Mouse (Mus musculus) thymus, postnatal 4 days (tissue): ENCODE measurements at regions not wholly inside any gene's neighbourhood (a gene's known extent, or its start where the extent isn't known, plus 50 kb on each side); places are given as distances from the start of the nearest gene placed in this dataset.

Experiments used
- DNase-seq: peaks from one replicate; pipeline ENCODE4 v3.0.0; 2021

DNA sequence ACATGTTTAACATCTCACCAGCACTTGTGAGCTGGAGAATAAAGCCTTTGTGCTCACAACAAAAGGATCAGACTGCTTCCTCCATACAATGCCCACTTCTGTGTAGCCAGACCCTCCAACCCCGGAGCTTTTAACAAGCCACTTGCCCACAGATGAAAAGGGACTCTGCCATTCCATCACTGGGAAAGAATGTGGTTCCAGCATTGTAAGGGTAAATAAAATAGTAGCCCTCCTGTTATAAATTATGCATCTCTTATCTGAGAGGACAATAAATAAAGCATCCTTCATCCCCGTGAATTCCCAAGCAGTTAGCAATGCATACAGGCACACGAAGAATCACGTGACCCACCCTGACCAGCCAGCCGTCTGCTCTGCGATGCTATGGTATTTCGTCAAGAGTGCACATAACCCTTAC, 247.7 kb upstream of the Id4 start:
- no peak for DNase-seq

DNA sequence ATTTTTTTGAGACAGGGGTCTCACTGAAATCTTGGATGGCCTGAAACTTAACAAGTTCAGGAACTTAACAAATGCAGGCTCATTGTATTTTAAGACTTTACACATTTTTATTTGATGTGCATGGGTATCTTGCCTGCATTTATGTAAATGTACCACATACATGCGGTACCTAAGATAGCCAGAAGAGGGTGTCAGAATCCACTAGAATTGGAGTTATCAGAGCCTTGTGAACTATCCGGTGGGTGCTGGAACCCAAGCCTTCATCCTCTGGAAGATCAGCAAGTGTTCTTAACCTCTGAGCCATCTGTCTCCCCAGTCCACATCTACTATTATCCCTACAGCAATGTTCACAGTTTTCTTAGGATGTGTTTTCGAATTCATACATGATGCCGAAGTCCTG, 245.7 kb upstream of the Id4 start:
- DNase-seq = no peak

DNA sequence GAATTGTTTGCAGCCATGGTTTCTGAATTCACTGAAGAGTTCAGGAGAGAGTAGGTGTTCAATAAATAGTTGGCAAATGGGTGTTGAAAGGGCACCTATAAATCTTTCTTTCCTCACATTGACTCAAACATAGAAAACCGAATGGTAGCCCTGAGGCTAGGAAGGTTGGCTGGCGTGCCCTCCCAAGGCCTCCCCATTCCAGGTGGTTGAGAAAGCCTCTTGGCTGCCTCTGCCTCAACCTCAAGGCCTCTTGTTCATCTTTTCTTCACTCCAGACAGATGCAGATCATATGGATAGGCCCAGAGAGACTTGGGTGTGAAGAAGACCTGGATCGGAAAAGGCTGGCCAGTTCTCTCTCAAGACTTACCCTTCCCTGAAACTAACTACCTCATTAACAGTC, 245.0 kb upstream of the Id4 start:
- DNase-seq = no peak

DNA sequence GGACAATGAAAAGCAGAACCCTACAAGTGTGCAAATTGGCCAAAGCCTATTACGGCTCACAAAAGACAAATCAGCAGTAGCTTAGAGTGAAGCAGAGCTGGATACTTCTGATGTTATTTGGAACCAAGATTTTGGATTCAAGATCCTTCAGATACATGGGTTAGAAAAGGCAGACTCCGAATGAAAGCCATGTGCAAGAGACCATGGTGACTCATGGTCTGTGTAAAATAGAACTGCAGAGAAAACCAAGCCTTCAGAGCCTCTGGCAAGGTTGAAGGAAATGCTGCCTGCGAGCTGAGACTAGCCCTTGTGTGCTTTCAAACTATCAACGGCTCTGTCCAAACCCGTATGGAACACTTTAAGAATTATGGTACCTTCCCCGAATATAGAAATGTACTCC, 244.4 kb upstream of the Id4 start:
- DNase-seq = no peak

DNA sequence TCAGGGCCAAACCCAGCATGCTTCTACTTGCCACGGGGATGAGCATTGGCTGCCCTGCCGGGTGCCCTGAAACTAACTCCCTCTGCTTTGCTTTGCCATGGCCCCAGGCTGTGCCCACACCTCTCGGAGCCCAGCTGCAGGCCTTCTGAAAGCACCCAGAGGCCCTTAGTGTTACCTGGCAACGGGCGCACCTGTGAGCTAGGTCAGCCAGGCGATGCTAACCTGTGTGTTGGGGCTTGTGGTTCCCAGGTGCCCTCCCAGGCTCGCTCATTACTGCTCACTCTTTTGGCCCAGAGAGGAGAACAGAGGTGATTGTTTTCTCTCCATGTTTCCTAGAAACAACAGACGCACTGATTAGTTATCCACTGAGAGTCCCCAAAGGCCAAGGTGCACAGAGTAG, 243.4 kb upstream of the Id4 start:
- DNase-seq = no peak

DNA sequence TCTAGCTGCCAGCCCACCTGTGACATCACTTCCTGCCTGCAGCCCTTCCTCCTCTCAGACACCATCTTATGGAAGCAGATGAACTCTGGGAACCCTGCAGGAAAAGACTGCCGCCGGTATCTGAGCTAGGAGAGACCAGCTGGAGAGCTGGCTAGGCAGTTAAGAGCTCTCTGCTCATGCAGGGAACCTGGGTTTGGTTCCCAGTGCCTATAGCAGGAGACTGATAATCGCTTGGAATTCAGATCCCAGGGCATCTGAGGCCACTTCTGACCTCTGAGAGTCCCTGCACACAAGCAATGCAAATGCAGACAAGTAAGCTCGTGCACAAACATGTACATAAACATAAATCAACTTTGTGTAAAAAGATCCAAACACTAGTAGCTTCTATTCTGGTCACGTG, 242.4 kb upstream of the Id4 start:
- DNase-seq = no peak

DNA sequence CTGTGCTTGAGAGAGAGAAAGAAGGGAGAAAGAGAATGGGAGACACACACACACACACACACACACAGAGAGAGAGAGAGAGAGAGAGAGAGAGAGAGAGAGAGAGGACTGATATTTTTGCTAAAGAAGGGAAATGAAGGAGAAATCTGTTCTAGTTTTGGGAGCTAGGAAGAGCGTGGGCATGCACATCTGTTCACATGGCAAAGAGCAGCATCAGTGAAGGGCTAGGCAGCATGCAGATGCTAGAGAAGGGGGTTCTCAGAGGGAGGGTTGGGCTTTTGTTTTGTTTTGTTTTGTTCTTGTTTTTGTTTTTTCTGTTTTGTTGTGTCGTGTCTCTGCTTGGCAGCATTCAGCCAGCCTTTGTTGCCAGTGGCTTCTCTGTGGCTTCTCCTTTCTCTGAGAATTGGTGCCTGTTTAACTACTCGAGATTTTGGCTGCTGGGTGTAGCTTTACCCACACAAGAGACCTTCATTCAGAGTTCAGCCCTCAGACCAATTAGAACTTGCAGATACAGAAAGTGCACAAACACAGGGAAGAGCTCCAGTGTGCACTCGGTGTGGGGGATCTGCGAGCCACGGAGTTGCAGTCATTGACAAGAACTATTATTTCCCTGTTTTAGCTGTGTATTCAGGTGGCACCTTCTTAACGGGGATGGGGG, 237.9 kb upstream of the Id4 start:
- no peak for DNase-seq

DNA sequence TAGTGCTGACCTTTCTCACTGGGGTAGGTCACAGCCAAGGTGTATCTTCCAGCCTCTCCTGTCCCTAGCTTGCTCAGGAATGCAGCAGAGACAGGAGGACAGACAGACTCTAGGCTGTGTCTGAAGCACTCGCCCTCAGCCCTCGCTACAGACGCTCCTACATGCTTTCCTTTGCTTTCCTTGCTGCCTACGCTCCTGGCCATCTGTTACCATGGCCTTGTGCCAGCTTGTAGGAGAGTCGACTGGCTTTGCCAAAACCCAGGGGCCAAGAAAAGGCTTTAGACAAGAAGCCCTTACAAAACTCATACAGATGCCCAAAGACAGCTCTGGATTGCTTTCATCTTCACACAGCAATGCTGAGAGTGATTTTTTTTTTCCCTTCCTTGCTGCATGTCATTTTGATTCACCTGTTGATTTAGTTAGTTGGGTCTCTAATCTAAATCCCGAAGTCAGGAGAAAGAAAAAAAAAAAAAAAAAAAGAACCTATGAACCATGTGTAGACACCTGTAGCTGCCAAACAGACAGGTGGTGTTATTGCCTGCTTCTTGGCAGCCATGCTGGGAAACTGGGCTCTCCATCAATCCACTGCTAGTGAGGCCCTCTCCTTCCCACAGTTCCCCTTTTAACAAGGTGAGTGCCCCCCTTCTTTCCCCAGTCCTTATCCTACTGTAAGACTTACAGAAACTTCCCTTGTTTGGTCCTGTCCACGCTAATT, 233.1 kb upstream of the Id4 start:
- no peak for DNase-seq

DNA sequence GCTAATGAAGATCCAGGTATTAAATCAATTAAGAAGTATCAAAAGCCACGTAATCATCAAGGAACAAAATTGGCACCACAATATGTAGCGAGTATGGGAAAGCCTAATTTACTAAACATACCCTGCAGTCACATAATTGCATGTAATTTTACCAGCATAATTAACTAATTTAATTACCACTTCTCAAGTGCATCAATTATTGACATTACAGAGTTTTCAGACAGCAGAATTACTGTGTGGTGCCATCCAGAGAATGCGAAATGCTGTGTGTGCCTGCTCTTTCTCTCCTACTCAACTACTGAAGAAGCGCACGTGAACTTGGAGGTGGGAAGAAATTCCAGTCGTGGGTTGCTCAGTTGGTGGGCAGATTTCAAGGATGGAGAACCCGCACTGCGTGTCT, 229.5 kb upstream of the Id4 start:
- no peak for DNase-seq

DNA sequence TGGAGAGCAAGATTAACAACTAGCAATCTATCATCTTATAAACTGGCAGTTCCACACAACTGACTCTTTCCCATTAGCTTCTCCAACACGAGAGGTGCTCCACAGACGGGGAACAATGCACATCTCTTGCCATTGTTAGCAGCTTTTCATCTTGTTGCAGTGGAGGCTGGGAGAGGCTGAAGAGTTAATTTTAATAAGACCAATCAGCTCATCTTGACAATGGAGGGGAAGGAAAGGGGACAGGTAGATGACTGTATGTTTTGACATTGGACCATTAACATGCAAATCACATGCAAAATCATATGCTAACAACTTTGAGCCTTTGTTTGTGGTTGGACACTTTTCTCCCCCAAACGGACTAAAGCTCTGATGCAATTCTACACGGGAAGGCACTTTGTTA, 218.9 kb upstream of the Id4 start:
- DNase-seq = no peak

DNA sequence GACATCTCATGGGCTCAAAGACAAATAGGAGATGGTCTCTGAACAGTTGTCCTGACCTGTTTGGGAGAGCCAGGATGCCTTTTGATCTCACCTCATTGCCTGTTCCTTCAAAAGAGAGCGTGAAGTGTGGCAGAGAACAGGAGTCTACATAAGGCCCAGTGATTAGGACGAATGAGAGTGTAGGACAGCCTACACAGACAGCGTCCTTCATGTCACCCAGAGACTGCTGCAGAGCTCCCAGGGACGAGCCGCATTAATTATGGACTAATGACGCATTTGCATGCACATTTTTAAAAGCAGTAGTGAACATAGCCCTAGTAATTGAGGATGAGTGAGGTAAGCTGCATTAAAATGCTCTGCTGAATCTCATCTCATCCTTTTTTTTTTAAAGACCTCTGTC, 218.5 kb upstream of the Id4 start:
- no peak for DNase-seq

DNA sequence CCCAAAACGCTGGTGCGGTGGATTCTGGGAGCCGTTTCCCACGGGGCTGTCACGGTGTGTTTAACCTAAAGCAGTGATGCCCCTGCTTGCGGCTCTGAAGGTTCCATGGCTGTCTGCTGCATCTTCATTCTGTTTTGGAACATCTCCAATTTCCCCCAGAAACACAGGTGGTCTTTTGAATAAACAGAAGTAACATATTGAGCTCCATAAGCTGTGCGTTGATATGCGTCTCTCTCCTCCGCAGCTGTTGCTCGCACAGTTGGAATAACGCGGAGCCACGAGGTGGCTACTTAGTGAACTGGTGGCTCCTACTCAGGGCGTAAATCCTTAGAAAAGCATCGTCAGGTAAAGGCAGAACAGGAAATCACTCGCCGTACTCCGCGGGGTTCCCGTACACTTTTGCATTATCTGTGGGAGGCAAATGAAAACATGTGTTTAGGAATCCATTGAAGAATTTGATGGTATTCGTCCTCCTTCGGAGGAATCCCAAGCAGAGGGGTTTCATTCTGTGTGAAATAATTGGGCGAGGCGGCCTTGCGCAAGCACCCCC, 214.8 kb upstream of the Id4 start:
- no peak for DNase-seq

DNA sequence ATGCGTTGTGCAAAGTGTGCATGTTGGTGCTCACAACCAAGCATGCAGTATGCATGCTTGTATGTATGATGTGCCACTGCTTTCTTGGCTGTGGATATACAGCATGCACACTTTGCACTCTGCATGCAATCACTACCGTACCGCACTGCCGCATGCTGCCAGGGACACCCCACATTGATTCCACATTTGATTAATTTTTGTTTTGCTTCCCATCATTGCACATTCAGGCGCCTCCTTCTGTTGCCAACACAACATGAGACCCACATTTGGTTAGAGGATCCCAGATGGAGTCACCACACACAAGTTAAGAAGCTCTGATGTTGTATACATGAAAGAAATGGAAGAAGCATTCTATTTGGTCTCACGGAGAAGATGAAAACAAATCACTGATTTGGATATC, 211.2 kb upstream of the Id4 start:
- no peak for DNase-seq

DNA sequence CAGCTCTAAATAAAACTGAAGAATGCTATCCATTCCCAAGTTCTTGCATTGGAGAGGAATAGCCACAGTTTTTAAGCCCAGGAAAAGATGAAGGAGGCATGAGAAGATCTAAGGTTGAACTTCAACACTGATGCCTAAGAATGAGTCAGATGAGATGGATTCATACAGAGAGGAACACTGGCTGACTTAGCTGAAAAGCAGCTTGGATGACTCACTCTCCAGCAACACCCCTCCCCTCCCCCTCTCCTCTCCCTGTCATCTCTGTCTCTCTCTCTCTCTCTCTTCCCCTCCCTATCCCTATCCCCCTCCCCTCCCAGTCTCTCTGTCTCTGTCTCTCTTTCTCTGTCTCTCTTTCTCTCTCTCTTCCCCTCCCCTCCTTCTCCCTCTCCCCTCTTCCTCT, 186.4 kb upstream of the Id4 start:
- no peak for DNase-seq

DNA sequence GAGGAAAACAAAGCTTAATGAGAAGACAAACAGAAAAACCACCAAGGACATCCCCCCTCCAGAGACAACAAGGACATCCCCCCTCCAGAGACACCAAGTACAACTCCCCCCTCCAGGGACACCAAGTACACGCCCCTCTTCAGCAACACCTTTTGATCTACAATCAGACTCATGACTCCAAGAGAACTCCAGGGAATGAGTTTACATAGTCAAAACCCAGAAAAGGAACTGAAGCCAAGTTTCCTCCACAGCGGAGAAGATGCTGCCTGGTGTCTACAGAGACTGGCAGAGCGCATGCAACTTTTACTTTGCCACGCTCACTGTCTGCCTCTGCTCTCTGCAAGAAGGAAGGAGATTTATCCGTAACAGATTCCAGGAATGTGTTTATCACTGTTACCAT, 185.7 kb upstream of the Id4 start:
- no peak for DNase-seq

DNA sequence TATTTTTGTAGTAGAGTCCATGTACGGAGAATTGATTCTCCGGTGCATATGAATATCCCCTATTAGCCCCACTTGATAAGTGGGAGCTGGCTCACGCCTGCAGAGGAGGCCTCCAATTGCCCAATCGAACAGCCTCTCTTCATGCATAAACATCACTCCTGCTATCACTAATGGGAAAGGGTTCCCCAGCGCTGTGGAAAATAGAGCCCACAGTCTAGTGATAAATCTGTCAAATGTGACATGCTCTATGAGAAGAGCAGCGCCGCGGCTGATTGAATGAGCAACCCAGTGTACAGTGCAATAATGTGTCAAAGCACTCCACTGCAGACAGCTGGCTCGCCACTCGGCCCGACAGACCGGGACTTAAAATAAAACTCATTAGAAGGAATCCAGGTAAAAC, 182.8 kb upstream of the Id4 start:
- DNase-seq = no peak

DNA sequence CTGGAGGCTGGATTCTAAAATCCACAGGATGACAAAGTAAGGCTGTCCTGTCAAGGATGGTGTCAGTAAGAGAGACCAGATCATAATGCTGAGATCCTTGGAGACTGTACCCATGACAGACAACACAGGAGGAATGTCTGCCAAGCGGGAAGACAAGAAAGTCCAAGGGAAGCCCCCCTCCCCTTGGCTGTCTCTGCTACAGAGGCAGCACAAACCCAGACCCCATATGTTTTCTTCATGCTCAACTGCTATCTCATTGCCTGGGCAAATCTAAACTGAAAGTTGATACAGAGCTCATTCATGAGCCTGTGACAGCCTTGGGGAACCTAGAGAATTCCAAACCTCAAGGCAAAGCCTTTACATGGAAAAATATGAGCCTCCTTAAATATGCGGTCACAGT, 177.7 kb upstream of the Id4 start:
- no peak for DNase-seq

DNA sequence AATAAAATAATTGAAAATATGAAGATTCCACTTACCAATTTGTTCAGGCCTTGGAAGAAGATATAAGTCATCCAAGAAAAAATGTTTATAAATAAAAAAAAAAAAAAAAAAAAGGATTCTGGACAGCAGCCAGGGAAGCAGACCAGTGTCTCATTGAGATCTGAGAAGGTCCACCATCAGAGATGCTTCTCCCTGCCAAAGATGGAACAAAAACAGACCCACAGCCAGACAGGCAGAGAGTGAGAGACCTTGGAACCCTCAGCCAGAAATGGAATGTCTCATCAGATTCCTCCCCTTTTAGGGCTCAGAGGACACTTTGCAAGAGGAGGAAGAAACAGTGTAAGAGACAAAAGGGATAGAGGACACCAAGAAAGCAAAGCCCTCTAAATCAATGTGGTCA, 177.2 kb upstream of the Id4 start:
- DNase-seq = no peak

DNA sequence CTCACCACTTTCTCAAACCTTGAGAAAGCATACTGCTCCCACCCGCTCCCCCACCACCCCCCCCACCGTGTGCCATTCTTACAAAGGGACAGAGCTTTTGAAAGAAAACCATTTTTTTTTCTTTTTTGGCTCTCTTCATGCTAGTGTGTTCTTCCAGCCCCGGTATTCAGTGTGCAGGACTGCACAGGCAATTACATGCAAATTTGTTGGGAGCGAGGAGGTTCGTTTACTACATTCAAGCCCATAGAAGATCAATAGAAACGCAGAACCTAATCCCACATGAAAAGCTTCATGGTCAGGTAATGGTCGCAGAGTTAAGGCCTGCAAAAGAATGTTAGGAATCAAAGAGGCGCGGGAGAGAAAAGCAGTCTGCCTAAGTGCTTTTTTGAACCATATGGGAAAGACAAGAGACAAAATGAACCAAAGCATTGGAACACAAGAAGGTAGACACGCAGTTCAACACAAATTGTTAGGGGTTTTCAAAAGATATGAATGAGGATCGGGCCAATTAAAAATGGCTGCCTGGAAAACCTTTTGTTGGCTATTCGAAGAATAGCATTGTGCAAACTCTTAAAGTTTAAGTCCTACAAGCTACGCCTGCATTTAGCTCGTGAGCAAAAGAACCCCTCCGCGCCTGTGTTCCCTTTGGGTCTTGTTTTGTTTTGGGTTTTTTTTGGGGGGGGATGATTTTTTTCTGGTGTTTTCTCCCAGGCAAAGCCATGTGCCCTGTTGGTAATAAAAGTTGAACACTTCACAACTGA, 166.6 kb upstream of the Id4 start:
- no peak for DNase-seq

DNA sequence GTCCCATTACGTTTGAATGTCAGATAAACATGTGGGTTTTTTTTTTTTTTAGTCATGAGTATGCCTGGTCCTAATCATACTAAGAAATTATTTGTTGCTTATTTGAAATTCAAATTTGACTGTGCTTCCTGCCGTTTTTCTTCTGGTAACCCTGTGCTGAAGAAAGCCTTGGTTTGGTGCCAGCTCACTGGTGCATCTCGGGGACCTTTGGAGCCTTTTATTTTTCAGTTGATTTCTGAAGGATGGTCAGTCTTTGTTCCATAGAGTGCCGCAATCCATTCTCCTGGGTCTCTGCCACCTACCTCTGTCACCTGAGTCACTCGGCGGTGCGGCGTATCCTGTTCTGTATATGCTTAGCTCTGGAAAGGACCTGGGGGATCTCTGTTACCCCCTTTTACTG, 158.9 kb upstream of the Id4 start:
- no peak for DNase-seq

DNA sequence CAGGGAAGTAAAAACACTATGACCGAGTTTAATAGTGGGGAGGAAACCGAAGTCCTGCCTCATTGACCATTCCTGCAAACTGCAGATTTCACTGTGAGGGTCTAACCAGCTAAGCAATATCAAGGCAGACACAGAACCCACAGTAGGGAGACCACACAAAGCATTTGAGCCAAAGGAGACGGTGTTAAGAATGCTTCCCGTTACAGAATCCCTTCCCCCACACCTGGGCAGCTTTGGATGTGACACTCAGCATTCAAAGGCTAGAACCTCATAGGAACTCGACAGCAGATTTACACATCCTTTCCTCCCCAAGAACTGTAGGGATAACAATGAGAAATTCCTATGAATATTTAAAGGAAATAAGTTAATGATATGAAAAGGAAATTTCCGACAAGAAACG, 158.5 kb upstream of the Id4 start:
- no peak for DNase-seq

DNA sequence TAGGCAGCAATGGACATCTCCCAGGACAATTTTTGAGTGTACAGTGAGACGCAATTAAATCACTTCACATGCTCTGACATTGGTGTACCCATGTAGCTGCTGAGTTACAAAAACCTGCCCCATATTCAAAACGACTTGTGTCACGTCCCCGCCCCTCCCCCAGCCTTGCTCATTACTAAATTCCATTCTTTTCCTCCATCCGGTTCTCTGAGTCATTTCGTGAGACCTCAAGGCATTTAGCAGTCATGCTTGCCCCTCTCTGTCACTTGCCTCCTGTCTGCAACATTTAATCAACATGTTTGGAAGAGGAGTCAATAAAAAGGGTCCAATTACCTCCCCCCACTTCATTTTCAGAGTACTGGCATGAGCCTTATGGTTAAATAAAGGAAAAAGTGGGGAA, 156.3 kb upstream of the Id4 start:
- DNase-seq = no peak

DNA sequence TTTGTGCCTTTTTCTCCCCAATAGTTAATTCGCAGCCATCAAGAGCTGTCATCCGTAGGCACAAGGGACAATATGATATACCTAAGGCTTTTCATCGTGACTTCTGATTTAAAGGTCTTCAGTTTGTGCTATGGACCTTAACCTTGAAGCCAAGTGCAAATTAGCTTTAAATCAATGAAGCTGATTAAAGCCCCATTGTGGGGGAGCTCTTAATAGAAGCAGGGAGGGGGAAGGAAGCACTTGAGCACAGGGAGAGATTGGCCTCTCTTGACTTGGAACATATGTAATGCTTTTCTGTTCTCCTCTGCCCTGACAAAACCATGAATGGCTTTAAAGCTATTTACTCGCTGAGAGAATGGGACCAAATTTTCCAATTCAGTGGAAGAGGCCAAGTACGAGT, 154.1 kb upstream of the Id4 start:
- no peak for DNase-seq

DNA sequence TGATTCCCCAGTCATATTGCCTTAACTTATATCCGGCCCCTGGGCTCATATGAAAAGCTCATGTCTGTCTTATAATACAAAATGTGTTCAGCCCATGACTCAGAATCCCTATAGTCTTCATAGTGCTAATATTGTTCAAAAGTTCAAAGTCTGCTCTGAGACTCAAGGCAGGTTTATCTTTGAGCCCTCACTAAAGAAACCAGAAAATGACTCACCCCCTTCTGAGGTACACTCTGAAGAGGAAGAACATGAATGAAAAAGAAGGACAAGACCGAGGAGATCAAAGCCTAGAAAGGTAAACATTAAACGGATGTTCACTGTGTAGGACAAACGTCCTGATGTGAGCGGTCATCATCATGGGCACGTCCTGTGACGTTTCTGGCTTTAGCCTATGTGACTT, 145.1 kb upstream of the Id4 start:
- DNase-seq = no peak
